Mouse (Mus musculus) neural tube, embryonic 14.5 days (tissue): ENCODE results near the gene Cyb561. TPM values are rescaled to one million over a fixed set of nuclear protein-coding genes. Genes with fewer than 3 reads are reported as not detected.

Source experiments
- ATAC-seq: fragments of 200-750 bp; cut with Nextera tagmentation; 2 replicates; pipeline ENCODE4 v1.8.0; 2017; ENCODE audit warnings: low read depth, mild to moderate bottlenecking, moderate TSS enrichment, moderate library complexity
- H3K27ac ChIP-seq: fragments of 300-500 bp; sonication (generic); 2 replicates; pipeline ENCODE4 v1.5.1; 2014; ENCODE audit warnings: low read depth, mild to moderate bottlenecking, control low read depth, low read length, moderate library complexity, mixed read lengths
- H3K27me3 ChIP-seq: fragments of 300-500 bp; sonication (generic); 2 replicates; pipeline ENCODE4 v1.6.1; 2014; ENCODE audit warnings: low read length; ENCODE audit not compliant: control insufficient read depth, insufficient read depth
- H3K36me3 ChIP-seq: fragments of 300-500 bp; sonication (generic); 2 replicates; pipeline ENCODE4 v1.6.1; 2014; ENCODE audit warnings: low read length, mixed read lengths; ENCODE audit not compliant: control insufficient read depth, insufficient read depth
- H3K4me1 ChIP-seq: fragments of 300-500 bp; sonication (generic); 2 replicates; pipeline ENCODE4 v1.6.1; 2014; ENCODE audit warnings: low read length; ENCODE audit not compliant: control insufficient read depth, insufficient read depth
- H3K4me2 ChIP-seq: fragments of 300-500 bp; sonication (generic); 2 replicates; pipeline ENCODE4 v1.6.1; 2014; ENCODE audit warnings: mild to moderate bottlenecking, low read depth, low read length, control low read depth
- H3K4me3 ChIP-seq: fragments of 300-500 bp; sonication (generic); 2 replicates; pipeline ENCODE4 v1.5.1; 2014; ENCODE audit warnings: low read depth, low read length, control low read depth, mixed read lengths
- H3K9ac ChIP-seq: fragments of 300-500 bp; sonication (generic); replicated peaks from 2 replicates; pipeline ENCODE4 v1.6.1; 2014; ENCODE audit warnings: low read depth, mild to moderate bottlenecking, control low read depth, low read length, mixed read lengths
- H3K9me3 ChIP-seq: fragments of 300-500 bp; sonication (generic); 2 replicates; pipeline ENCODE4 v1.6.1; 2016; ENCODE audit warnings: low read length; ENCODE audit not compliant: control insufficient read depth
- WGBS: fragments of 180-500 bp; shearing (Covaris S2); extraction: QIAGEN DNeasy Blood & Tissue Kit; methylation state at CpG from one replicate; pipeline ENCODE4 v1.1.7; 2014; 5-methylcytosine and 5-hydroxymethylcytosine counted together
- polyA plus RNA-seq: library from polyadenylated mRNA; unstranded; fragments of >200 nt; fragmentation: Nextera tagmentation; extraction: Ambion mirVana; gene quantifications from 2 replicates; pipeline ENCODE4 v1.2.1, GENCODE M21; 2014

Gene Cyb561
- polyA plus RNA-seq, 1 experiment from 2014 or later, result 38.1 TPM

- H3K9me3 ChIP-seq, result no peaks in the 10 kb centered on the region
- WGBS, result 54% methylated on average over 17 of the region's 17 CpGs
- ATAC-seq, result no peak
- H3K4me2 ChIP-seq, result no peak overlapping the region
- H3K36me3 ChIP-seq, result no peaks in the 10 kb centered on the region
- no peaks in the 10 kb centered on the region for H3K4me1 ChIP-seq
- no peak overlapping the region for H3K27ac ChIP-seq
- H3K9ac ChIP-seq, result no peak overlapping the region
- H3K4me3 ChIP-seq, result no peak overlapping the region
- H3K27me3 ChIP-seq, result no peaks in the 10 kb centered on the region
These were observed 6.2 kb upstream of the Cyb561 start for GRCm38 (mm10) chr11:105959355-105959754.

GRCm38 (mm10) chr11:105958566-105958965, 5.4 kb upstream of the Cyb561 start:
- no peak overlapping the region for H3K4me2 ChIP-seq
- no peaks in the 10 kb centered on the region for H3K27me3 ChIP-seq
- H3K9ac ChIP-seq, result no peak overlapping the region
- WGBS, result 61% methylated on average over 1 of the region's 1 CpGs
- no peak overlapping the region for H3K27ac ChIP-seq
- H3K9me3 ChIP-seq, result no peaks in the 10 kb centered on the region
- H3K36me3 ChIP-seq, result no peaks in the 10 kb centered on the region
- no peak overlapping the region for H3K4me3 ChIP-seq
- no peaks in the 10 kb centered on the region for H3K4me1 ChIP-seq
- ATAC-seq, result no peak

DNA sequence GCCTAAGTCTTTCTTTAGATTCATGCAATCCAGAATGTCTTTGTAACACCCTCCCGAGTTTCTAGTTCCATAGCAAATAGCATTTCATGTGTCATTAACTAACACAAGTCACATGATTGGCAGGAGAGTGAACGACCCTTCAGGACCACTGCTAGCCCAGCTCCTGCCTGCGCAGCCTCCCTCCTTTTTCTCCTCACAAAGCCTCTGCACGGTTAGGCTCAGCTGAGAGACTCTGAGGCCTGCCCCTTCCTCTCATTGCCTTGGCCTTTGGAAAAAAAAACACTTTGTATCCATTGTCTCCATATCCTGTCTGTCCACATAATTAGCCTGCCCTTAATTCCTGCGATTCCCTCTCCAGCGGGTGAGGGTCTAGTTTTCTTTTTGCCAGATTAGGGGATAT, 4.4 kb upstream of the Cyb561 start:
- Histone ChIP-seq H3K27me3 (no peaks in the 10 kb centered on the region), H3K36me3 (no peaks in the 10 kb centered on the region), H3K9ac (no peak overlapping the region), H3K4me1 (no peaks in the 10 kb centered on the region), H3K27ac (no peak overlapping the region), H3K4me3 (no peak overlapping the region), H3K9me3 (no peaks in the 10 kb centered on the region), H3K4me2 (no peak overlapping the region)
- no peak for ATAC-seq
- WGBS, result 45% methylated on average over 6 of the region's 6 CpGs

DNA sequence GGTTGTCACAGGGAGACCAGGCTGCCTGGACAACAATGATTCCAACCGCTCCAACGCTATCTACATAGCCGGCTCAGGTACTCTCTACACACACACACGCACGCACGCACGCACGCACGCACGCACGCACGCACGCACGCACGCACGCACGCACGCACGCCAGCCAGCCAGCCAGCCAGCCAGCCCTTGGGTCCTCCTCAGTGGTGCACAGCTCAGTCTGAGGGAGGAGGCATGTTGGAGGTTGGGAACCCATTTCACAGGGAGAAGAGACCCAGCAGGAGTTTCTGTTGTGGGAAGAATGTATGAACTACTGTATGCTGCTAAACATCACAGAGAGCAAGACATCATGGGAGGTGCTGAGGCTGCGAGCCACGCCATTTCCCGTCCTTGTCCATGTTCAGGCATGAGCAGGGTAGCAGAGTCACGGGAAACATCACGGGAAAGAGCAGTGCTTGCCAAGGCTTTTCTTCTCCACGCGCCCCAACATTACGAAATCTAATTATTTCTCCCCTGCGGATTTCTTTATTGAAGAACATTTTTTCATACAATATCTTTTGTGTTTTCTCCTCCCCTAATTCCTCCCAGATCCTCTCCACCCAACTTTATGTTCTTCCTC, 2.8 kb upstream of the Cyb561 start:
- Histone ChIP-seq H3K4me1 (no peaks in the 10 kb centered on the region), H3K9ac (no peak overlapping the region), H3K4me2 (no peak overlapping the region), H3K27me3 (no peaks in the 10 kb centered on the region), H3K4me3 (no peak overlapping the region), H3K9me3 (no peaks in the 10 kb centered on the region), H3K27ac (no peak overlapping the region), H3K36me3 (no peaks in the 10 kb centered on the region)
- no peak for ATAC-seq
- 92% methylated on average over 28 of the region's 28 CpGs for WGBS

DNA sequence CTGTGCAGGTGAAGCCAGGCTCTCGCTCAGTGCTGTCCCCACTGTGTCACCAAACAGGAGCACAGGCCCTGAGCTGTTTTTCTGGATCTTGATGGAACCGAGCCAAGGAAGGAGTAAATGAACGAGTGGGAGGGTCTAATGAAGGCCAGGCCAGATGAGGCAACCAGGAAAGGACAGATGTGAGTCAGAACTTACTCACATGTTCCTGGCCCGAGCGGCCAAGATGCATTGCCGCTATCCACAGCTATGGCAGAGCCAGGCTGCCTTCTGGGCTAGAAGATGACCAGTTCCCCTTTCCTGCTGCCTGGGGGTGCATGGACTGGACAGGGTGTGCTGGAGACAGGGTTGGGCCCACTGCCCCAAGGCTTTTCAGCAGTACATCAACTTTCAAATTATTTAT, 266 bp upstream of the Cyb561 start:
- no peak overlapping the region for H3K27ac ChIP-seq
- H3K4me3 ChIP-seq, result no peak overlapping the region
- no peak for ATAC-seq
- no peaks in the 10 kb centered on the region for H3K4me1 ChIP-seq
- H3K4me2 ChIP-seq, result no peak overlapping the region
- no peaks in the 10 kb centered on the region for H3K9me3 ChIP-seq
- no peaks in the 10 kb centered on the region for H3K27me3 ChIP-seq
- no peaks in the 10 kb centered on the region for H3K36me3 ChIP-seq
- H3K9ac ChIP-seq, result no peak overlapping the region
- 80% methylated on average over 6 of the region's 6 CpGs for WGBS

- Histone ChIP-seq H3K9me3 (no peaks in the 10 kb centered on the region), H3K4me3 (no peak overlapping the region), H3K4me2 (no peak overlapping the region), H3K4me1 (no peaks in the 10 kb centered on the region), H3K9ac (no peak overlapping the region), H3K27ac (no peak overlapping the region), H3K36me3 (no peaks in the 10 kb centered on the region), H3K27me3 (no peaks in the 10 kb centered on the region)
- WGBS, result 89% methylated on average over 9 of the region's 9 CpGs
- ATAC-seq, result no peak
These were observed 1.0 kb downstream of the Cyb561 start for GRCm38 (mm10) chr11:105952111-105952510.

GRCm38 (mm10) chr11:105951601-105952044, 1.5 kb downstream of the Cyb561 start:
- Histone ChIP-seq H3K36me3 (no peaks in the 10 kb centered on the region), H3K4me1 (no peaks in the 10 kb centered on the region), H3K4me3 (no peak overlapping the region), H3K4me2 (no peak overlapping the region), H3K9me3 (no peaks in the 10 kb centered on the region), H3K9ac (no peak overlapping the region), H3K27me3 (no peaks in the 10 kb centered on the region), H3K27ac (no peak overlapping the region)
- ATAC-seq, result no peak
- WGBS, result 54% methylated on average over 3 of the region's 3 CpGs

DNA sequence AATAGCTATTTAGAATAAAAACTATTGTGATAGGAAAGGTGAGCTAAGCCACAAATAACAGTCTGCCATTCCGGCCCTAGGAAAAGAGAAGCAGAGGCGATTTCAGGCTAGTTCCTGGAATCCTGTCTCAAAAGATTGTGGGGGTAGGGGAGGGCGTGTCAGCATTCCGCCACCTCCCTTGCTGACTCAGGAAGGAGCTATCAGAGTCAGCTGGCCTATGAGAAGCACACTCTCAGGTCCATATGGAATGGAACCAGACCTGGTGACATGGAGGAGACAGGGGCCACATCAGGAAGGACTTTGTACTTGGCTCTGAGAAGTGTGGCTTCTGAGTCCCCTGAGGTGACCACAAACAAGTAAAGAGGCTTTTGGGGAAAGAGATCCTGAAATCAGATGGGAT, 2.6 kb downstream of the Cyb561 start:
- no peaks in the 10 kb centered on the region for H3K36me3 ChIP-seq
- no peak overlapping the region for H3K4me2 ChIP-seq
- no peak overlapping the region for H3K27ac ChIP-seq
- no peak overlapping the region for H3K4me3 ChIP-seq
- H3K4me1 ChIP-seq, result no peaks in the 10 kb centered on the region
- no peaks in the 10 kb centered on the region for H3K9me3 ChIP-seq
- ATAC-seq, result no peak
- WGBS, result 81% methylated on average over 4 of the region's 4 CpGs
- no peak overlapping the region for H3K9ac ChIP-seq
- no peaks in the 10 kb centered on the region for H3K27me3 ChIP-seq

DNA sequence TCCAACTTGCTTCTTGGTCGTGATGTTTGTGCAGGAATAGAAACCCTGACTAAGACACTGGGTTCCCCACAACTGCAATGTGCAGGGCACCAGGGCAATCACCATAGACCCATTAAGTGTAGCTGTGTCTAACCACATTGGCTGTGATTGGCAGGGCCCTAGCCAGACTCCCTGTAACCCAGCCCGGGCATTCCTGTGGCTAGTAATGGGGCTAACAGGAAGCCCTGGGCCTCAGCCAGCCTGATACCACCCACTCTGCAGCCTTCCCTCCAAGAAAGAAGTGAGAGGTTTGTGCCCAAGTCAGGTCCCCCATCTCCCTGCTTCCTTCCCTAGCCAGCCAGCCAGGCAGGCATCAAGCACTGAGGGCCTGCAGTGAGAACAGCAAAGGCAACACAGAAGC, 4.9 kb downstream of the Cyb561 start:
- Histone ChIP-seq H3K4me2 (no peak overlapping the region), H3K4me3 (no peak overlapping the region), H3K36me3 (no peaks in the 10 kb centered on the region), H3K9me3 (no peaks in the 10 kb centered on the region), H3K9ac (no peak overlapping the region), H3K27ac (no peak overlapping the region), H3K4me1 (peaks cover 5% of the 10 kb centered on the region; the same call in 1 of the 2 replicates), H3K27me3 (no peaks in the 10 kb centered on the region)
- WGBS, result 82% methylated on average over 2 of the region's 2 CpGs
- ATAC-seq, result no peak
